Mouse (Mus musculus) midbrain, embryonic 13.5 days (tissue): ENCODE results near the gene Baz2a. TPM values are rescaled to one million over a fixed set of nuclear protein-coding genes. Genes with fewer than 3 reads are reported as not detected.
"Not testable (repeated sequence)": the region's sequence is repeated elsewhere in the genome, so short reads cannot be mapped to it uniquely, and the experiment has no call there.

Experiments
- ATAC-seq: fragments of 200-750 bp; cut with Nextera tagmentation; 2 replicates; pipeline ENCODE4 v1.8.0; 2017; ENCODE audit warnings: mild to moderate bottlenecking, moderate TSS enrichment, moderate library complexity
- H3K27ac ChIP-seq: fragments of 300-500 bp; sonication (generic); 2 replicates; pipeline ENCODE4 v1.5.1; 2015; ENCODE audit warnings: inconsistent platforms, mild to moderate bottlenecking, moderate library complexity
- H3K27me3 ChIP-seq: fragments of 300-500 bp; sonication (generic); 2 replicates; pipeline ENCODE4 v1.6.1; 2015; ENCODE audit warnings: mild to moderate bottlenecking, inconsistent platforms
- H3K36me3 ChIP-seq: fragments of 300-500 bp; sonication (generic); 2 replicates; pipeline ENCODE4 v1.6.1; 2015; ENCODE audit warnings: mild to moderate bottlenecking, inconsistent platforms
- H3K4me1 ChIP-seq: fragments of 300-500 bp; sonication (generic); replicated peaks from 2 replicates; pipeline ENCODE4 v1.6.1; 2015; ENCODE audit warnings: inconsistent platforms
- H3K4me2 ChIP-seq: fragments of 300-500 bp; sonication (generic); replicated peaks from 2 replicates; pipeline ENCODE4 v1.6.1; 2015; ENCODE audit warnings: moderate library complexity, mild to moderate bottlenecking, inconsistent platforms
- H3K4me3 ChIP-seq: fragments of 300-500 bp; sonication (generic); replicated peaks from 2 replicates; pipeline ENCODE4 v1.5.1; 2015; ENCODE audit warnings: mild to moderate bottlenecking, inconsistent platforms
- H3K9ac ChIP-seq: fragments of 300-500 bp; sonication (generic); replicated peaks from 2 replicates; pipeline ENCODE4 v1.6.1; 2015; ENCODE audit warnings: mild to moderate bottlenecking, inconsistent platforms
- H3K9me3 ChIP-seq: fragments of 300-500 bp; sonication (generic); 2 replicates; pipeline ENCODE4 v1.6.1; 2016; ENCODE audit warnings: mild to moderate bottlenecking, inconsistent platforms
- WGBS: fragments of 180-500 bp; shearing (Covaris S2); methylation state at CpG from one replicate; pipeline ENCODE4 v1.1.7; 2015; 5-methylcytosine and 5-hydroxymethylcytosine counted together
- microRNA counts: library from miRNA; unstranded; fragments of <30 nt; microRNA quantifications from one replicate; lab custom pipeline; 2016
- microRNA-seq: library from miRNA; unstranded; fragments of <30 nt; microRNA quantifications from one replicate; pipeline ENCODE4, GENCODE M21; 2016
- polyA plus RNA-seq: library from polyadenylated mRNA; unstranded; fragments of >200 nt; fragmentation: Nextera tagmentation; extraction: Ambion mirVana; gene quantifications from 2 replicates; pipeline ENCODE4 v1.2.1, GENCODE M21; 2015

The Baz2a gene
- polyA plus RNA-seq, 1 experiment from 2014 or later: 13.8 TPM

GRCm38 (mm10) chr10:128167091-128167490 is 75.7 kb downstream of the Baz2a start:
- Histone ChIP-seq H3K36me3 (no peaks in the 10 kb centered on the region), H3K4me3 (no peak overlapping the region), H3K9ac (no peak overlapping the region), H3K9me3 (no peaks in the 10 kb centered on the region), H3K27ac (no peak overlapping the region), H3K4me1 (no peaks in the 10 kb centered on the region), H3K4me2 (no peak overlapping the region), H3K27me3 (no peaks in the 10 kb centered on the region)
- WGBS: 72% methylated on average over 6 of the region's 6 CpGs
- no peak for ATAC-seq

GRCm38 (mm10) chr10:128171348-128171747 is 80.0 kb downstream of the Baz2a start:
- H3K27me3 ChIP-seq: not testable (repeated sequence)
- WGBS: 96% methylated on average over 10 of the region's 10 CpGs

GRCm38 (mm10) chr10:128175302-128175701 is 83.9 kb downstream of the Baz2a start:
- Histone ChIP-seq H3K4me1 (peaks cover 21% of the 10 kb centered on the region), H3K9me3 (no peaks in the 10 kb centered on the region), H3K9ac (peak overlapping the region; percentile 63), H3K27me3 (no peaks in the 10 kb centered on the region), H3K4me3 (peak overlapping the region; percentile 54), H3K4me2 (peak overlapping the region; percentile 76), H3K36me3 (no peaks in the 10 kb centered on the region), H3K27ac (no peak overlapping the region)
- WGBS: 13% methylated on average over 3 of the region's 3 CpGs
- no peak for ATAC-seq

More at GRCm38 (mm10) chr10:128171348-128171747, 80.0 kb downstream of the Baz2a start:
- H3K4me1 ChIP-seq: peaks cover 21% of the 10 kb centered on the region
- ATAC-seq, H3K36me3 ChIP-seq, H3K9me3 ChIP-seq, H3K9ac ChIP-seq, H3K4me3 ChIP-seq, H3K27ac ChIP-seq, H3K4me2 ChIP-seq: not testable (repeated sequence)

GRCm38 (mm10) chr10:128175996-128176755 is 84.8 kb downstream of the Baz2a start:
- Histone ChIP-seq H3K4me3 (peak overlapping the region; percentile 54), H3K4me1 (peaks cover 21% of the 10 kb centered on the region), H3K27me3 (no peaks in the 10 kb centered on the region), H3K4me2 (peak overlapping the region; percentile 76), H3K9ac (peak overlapping the region; percentile 63), H3K36me3 (no peaks in the 10 kb centered on the region), H3K9me3 (no peaks in the 10 kb centered on the region), H3K27ac (peak overlapping the region; percentile 51; the same call in 1 of the 2 replicates)
- peak; percentile 83 for ATAC-seq
- WGBS: under 1% methylated on average over 17 of the region's 17 CpGs

- WGBS: 86% methylated on average over 4 of the region's 4 CpGs
- ATAC-seq: no peak; the same call in 1 of the 2 replicates
Observed at GRCm38 (mm10) chr10:128177316-128177715, 85.9 kb downstream of the Baz2a start.

More at GRCm38 (mm10) chr10:128177316-128177715, 85.9 kb downstream of the Baz2a start:
- H3K36me3 ChIP-seq: no peaks in the 10 kb centered on the region
- H3K9ac ChIP-seq: no peak overlapping the region
- no peak overlapping the region for H3K4me3 ChIP-seq
- no peak overlapping the region for H3K27ac ChIP-seq
- H3K27me3 ChIP-seq: no peaks in the 10 kb centered on the region
- peaks cover 21% of the 10 kb centered on the region for H3K4me1 ChIP-seq
- H3K9me3 ChIP-seq: no peaks in the 10 kb centered on the region
- no peak overlapping the region for H3K4me2 ChIP-seq

MicroRNAs encoded within 50 kb of the gene (microRNA counts, 519-probe panel; counts per million panel counts)
- 110 counts per million, percentile 56 among the panel's probes with 10 or more counts for microRNA mmu-miR-677 (lab: Ali Mortazavi, UCI)

Small RNAs within 50 kb of the gene (microRNA-seq; reads per million reads assigned to microRNA genes)
- 8.9 reads per million, percentile 27 among the genes with 10 or more reads in this experiment for gene Mir677

Other genes starting within 250 kb of the Baz2a start
- gene Rdh19, start 241.6 kb upstream of the Baz2a start, polyA plus RNA-seq: not detected in 2 replicates
- not detected in 2 replicates for gene Rdh16f2, start 225.1 kb upstream of the Baz2a start, polyA plus RNA-seq
- gene Rdh7, start 202.8 kb upstream of the Baz2a start, polyA plus RNA-seq: not detected in 2 replicates
- not detected in 2 replicates for gene Sdr9c7, start 193.1 kb upstream of the Baz2a start, polyA plus RNA-seq
- gene Hsd17b6, start 84.0 kb upstream of the Baz2a start, polyA plus RNA-seq: not detected in 2 replicates
- 44.8 and 49.4 TPM in 2 replicates for gene Prim1, start 76.4 kb upstream of the Baz2a start, polyA plus RNA-seq
- gene Naca, start 56.0 kb upstream of the Baz2a start, polyA plus RNA-seq: 643 and 661 TPM in 2 replicates
- gene Ptges3, start 32.6 kb upstream of the Baz2a start, polyA plus RNA-seq: 443 and 496 TPM in 2 replicates
- gene Atp5b, start 8.3 kb upstream of the Baz2a start, polyA plus RNA-seq: 2,005 and 2,018 TPM in 2 replicates
- 9.8 and 10.9 TPM in 2 replicates for gene Rbms2, start 88.7 kb downstream of the Baz2a start, polyA plus RNA-seq
- gene Gls2, start 102.9 kb downstream of the Baz2a start, polyA plus RNA-seq: 1.1 and 1.4 TPM in 2 replicates
- gene Spryd4, start 120.2 kb downstream of the Baz2a start, polyA plus RNA-seq: 19.6 and 21.2 TPM in 2 replicates
- 0.16 and 0.32 TPM in 2 replicates for gene Mip, start 134.3 kb downstream of the Baz2a start, polyA plus RNA-seq
- 27.7 and 28.6 TPM in 2 replicates for gene Timeless, start 140.5 kb downstream of the Baz2a start, polyA plus RNA-seq
- gene Apon, start 162.5 kb downstream of the Baz2a start, polyA plus RNA-seq: 0.15 and 0.23 TPM in 2 replicates
- gene Apof, start 177.1 kb downstream of the Baz2a start, polyA plus RNA-seq: not detected in 2 replicates
- gene Stat2, start 179.0 kb downstream of the Baz2a start, polyA plus RNA-seq: 19.3 and 20.0 TPM in 2 replicates
- gene Il23a, start 207.2 kb downstream of the Baz2a start, polyA plus RNA-seq: 0.16 TPM in 1 of 2 replicates, not detected in the other
- 28.6 and 30.4 TPM in 2 replicates for gene Pan2, start 211.8 kb downstream of the Baz2a start, polyA plus RNA-seq
- 225 and 230 TPM in 2 replicates for gene Cnpy2, start 230.9 kb downstream of the Baz2a start, polyA plus RNA-seq
- 213 and 225 TPM in 2 replicates for gene Cs, start 246.2 kb downstream of the Baz2a start, polyA plus RNA-seq